8 mouse cellular contexts compared by ENCODE assay signal in the genomic region with DNA sequence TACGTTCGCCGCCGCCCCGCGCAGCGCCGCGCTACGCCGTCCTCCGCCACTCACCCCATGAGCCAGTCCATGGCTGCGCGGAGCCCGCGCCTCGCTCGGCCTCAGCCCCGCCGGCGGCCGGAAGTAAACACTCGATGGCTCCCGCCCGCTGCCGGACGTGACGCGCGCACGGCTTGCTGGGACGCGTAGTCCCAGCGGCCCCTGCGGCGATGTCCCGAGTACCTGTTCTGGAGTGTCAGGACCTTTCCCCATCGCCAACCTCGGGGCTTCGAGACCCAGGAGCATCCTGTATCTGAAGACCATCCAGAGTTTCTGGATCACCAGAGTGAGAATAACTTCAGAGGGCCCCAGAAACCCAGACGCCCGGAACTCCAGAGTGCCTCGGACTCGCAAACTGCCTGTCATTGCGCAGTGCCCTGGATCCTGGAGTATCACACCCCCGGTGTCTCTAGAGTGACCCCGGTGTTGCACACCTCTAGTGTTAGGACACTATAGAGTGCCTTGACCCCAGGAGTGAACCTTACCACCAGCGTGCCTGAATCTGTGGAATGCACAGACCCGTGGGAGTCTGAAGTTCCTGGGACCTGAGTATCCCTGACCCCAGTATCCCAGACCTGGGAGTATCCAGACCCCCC. TPM values are rescaled to one million over a fixed set of nuclear protein-coding genes. Genes with fewer than 3 reads are reported as not detected.
DNase-seq lines count a peak whose midpoint lies in the region; ATAC-seq lines count a peak whose summit lies in the region.

A gene (minus strand): TSS at position 135 of the 635 bp plus-strand sequence.

- peaks cover 29% of the 10 kb centered on the region for H3K36me3 ChIP-seq in megakaryocyte, embryonic 14.5 days (replicated peaks; ENCODE audit: low read length)

- H3K4me1 ChIP-seq in megakaryocyte, embryonic 14.5 days, result peaks cover 63% of the 10 kb centered on the region

- peak; percentile 91 to 93 for DNase-seq in adrenal gland, adult 18-20 months (ENCODE audit: low spot score in 2 of 2)
- peak; percentile 96 for DNase-seq in embryo, embryonic 11 days
- peak; percentile 88 for DNase-seq in gastrocnemius, postnatal 25 days
- DNase-seq in left cerebral cortex, adult 9 months (ENCODE audit: low spot score in 2 of 2), result peak; percentile 71 to 88
- DNase-seq in right cerebral cortex, adult 2 months (ENCODE audit: low spot score in 2 of 2), result peak; percentile 88 to 94
- DNase-seq in urinary bladder, postnatal 10 days (ENCODE audit: low spot score), result peak; percentile 72

- ATAC-seq in inflammation-experienced regulatory T-cells, adult 6 months, result peak; percentile 76

- peak within 1 kb of the TSS; percentile 97 for H3K4me3 ChIP-seq in megakaryocyte, embryonic 14.5 days (replicated peaks)

- H3K27me3 ChIP-seq in megakaryocyte, embryonic 14.5 days (replicated peaks), result peaks cover 5% of the 10 kb centered on the region

- no peaks in the 10 kb centered on the region for H3K9me3 ChIP-seq in megakaryocyte, embryonic 14.5 days

RNA-seq across cellular contexts. Expression of the gene that starts here (rescaled TPM):
- total RNA-seq in adrenal gland, adult 18-20 months (2021), result 10 to 100 TPM; 45.2 to 58.8 TPM
- 10 to 100 TPM; 37.8 to 42.9 TPM for total RNA-seq in gastrocnemius, postnatal 25 days (2021)
- polyA plus RNA-seq in inflammation-experienced regulatory T-cells, adult 6 months (2017; shearing (Covaris generic)), result 10 to 100 TPM; 61.4 to 67.5 (median 65.3) TPM
- polyA plus RNA-seq in megakaryocyte, embryonic 14.5 days (2012; ENCODE audit: insufficient read depth, low replicate concordance), result 69.4 and 73.5 TPM in 2 replicates

Comparison
In these comparisons a context has a peak if more than half of its experiments do, and no peak if none do; other contexts are left out.
1. Peak in every context shown above with its lines: DNase-seq, ATAC-seq and H3K4me3 ChIP-seq.